Mouse (Mus musculus) gastrocnemius, postnatal 4 days (tissue): Measurements from ENCODE around the gene Tedc2. TPM values are rescaled to one million over a fixed set of nuclear protein-coding genes. Genes with fewer than 3 reads are reported as not detected.

Source experiments
- DNase-seq, 2 experiments: peaks; one replicate each; pipeline ENCODE4 v3.0.0; 2021 to 2022; ENCODE audit warnings: low spot score in 2 of 2, mixed read lengths in 2 of 2
- total RNA-seq, 2 experiments: library from RNA; stranded (reverse); gene quantifications; 2 replicates each; pipeline ENCODE4 v1.2.3; 2021

Tedc2 gene
- total RNA-seq, 2 experiments from 2014 or later = 6.0 to 6.1 TPM

- DNase-seq = no peak
Measured at GRCm38 (mm10) chr17:24213186-24213585, 7.5 kb downstream of the Tedc2 start.

- no peak for DNase-seq
Measured at GRCm38 (mm10) chr17:24212441-24213018, 8.1 kb downstream of the Tedc2 start.

GRCm38 (mm10) chr17:24211631-24212440, 8.8 kb downstream of the Tedc2 start:
- DNase-seq = peak in 1 of 2 experiments; percentile 39

GRCm38 (mm10) chr17:24210591-24210990, 10.1 kb downstream of the Tedc2 start:
- no peak for DNase-seq

- DNase-seq = no peak
Measured at GRCm38 (mm10) chr17:24209916-24210240, 10.8 kb downstream of the Tedc2 start.

GRCm38 (mm10) chr17:24209043-24209915, 11.4 kb downstream of the Tedc2 start, which contains the start of gene Ntn3:
TSS of gene Ntn3 (minus strand) at chr17:24209531.
- DNase-seq = peak; percentile 44 to 58

GRCm38 (mm10) chr17:24208641-24209042, 12.0 kb downstream of the Tedc2 start:
- DNase-seq = peak in 1 of 2 experiments; percentile 56

GRCm38 (mm10) chr17:24207768-24208640, 12.6 kb downstream of the Tedc2 start:
- peak in 1 of 2 experiments; percentile 27 for DNase-seq

GRCm38 (mm10) chr17:24206451-24207351, 13.9 kb downstream of the Tedc2 start:
- DNase-seq = peak in 1 of 2 experiments; percentile 66

GRCm38 (mm10) chr17:24205908-24206361, 14.7 kb downstream of the Tedc2 start:
- peak in 1 of 2 experiments; percentile 56 for DNase-seq

- peak; percentile 86 to 92 for DNase-seq
Measured at GRCm38 (mm10) chr17:24205284-24205888, 15.3 kb downstream of the Tedc2 start, which contains the start of gene Tbc1d24. TSS of gene Tbc1d24 (minus strand) at chr17:24205562.

GRCm38 (mm10) chr17:24204846-24205245, 15.8 kb downstream of the Tedc2 start:
- no peak for DNase-seq

GRCm38 (mm10) chr17:24203611-24204534, 16.8 kb downstream of the Tedc2 start:
- DNase-seq = no peak

- DNase-seq = no peak
Measured at GRCm38 (mm10) chr17:24203068-24203467, 17.6 kb downstream of the Tedc2 start.

GRCm38 (mm10) chr17:24201092-24201491, 19.6 kb downstream of the Tedc2 start:
- DNase-seq = no peak

- no peak for DNase-seq
Measured at GRCm38 (mm10) chr17:24199741-24200140, 20.9 kb downstream of the Tedc2 start.

GRCm38 (mm10) chr17:24199252-24199651, 21.4 kb downstream of the Tedc2 start:
- no peak for DNase-seq
